Mouse (Mus musculus) stomach, embryonic 15.5 days (tissue): ENCODE data around the gene Trim11. TPM values are rescaled to one million over a fixed set of nuclear protein-coding genes. Genes with fewer than 3 reads are reported as not detected.
"Not testable (repeated sequence)": the region's sequence is repeated elsewhere in the genome, so short reads cannot be mapped to it uniquely, and the experiment has no call there.

Experiments
- ATAC-seq: fragments of 200-750 bp; cut with Nextera tagmentation; 2 replicates; pipeline ENCODE4 v1.8.0; 2017; ENCODE audit warnings: low read depth, moderate number of reproducible peaks, moderate TSS enrichment; ENCODE audit not compliant: insufficient read depth, low FRiP score
- H3K27ac ChIP-seq: fragments of 300-500 bp; sonication (generic); 2 replicates; pipeline ENCODE4 v1.5.1; 2015; ENCODE audit warnings: mild to moderate bottlenecking, inconsistent platforms
- H3K27me3 ChIP-seq: fragments of 300-500 bp; sonication (generic); replicated peaks from 2 replicates; pipeline ENCODE4 v1.6.1; 2015; ENCODE audit warnings: inconsistent platforms
- H3K36me3 ChIP-seq: fragments of 300-500 bp; sonication (generic); 2 replicates; pipeline ENCODE4 v1.6.1; 2015; ENCODE audit warnings: inconsistent platforms
- H3K4me1 ChIP-seq: fragments of 300-500 bp; sonication (generic); 2 replicates; pipeline ENCODE4 v1.6.1; 2015; ENCODE audit warnings: inconsistent platforms
- H3K4me2 ChIP-seq: fragments of 300-500 bp; sonication (generic); 2 replicates; pipeline ENCODE4 v1.6.1; 2015; ENCODE audit warnings: mild to moderate bottlenecking, inconsistent platforms
- H3K4me3 ChIP-seq: fragments of 300-500 bp; sonication (generic); replicated peaks from 2 replicates; pipeline ENCODE4 v1.5.1; 2015; ENCODE audit warnings: inconsistent platforms
- H3K9ac ChIP-seq: fragments of 300-500 bp; sonication (generic); 2 replicates; pipeline ENCODE4 v1.6.1; 2015; ENCODE audit warnings: inconsistent platforms
- H3K9me3 ChIP-seq: fragments of 300-500 bp; sonication (generic); 2 replicates; pipeline ENCODE4 v1.6.1; 2016; ENCODE audit warnings: inconsistent platforms
- WGBS: fragments of 180-500 bp; shearing (Covaris S2); methylation state at CpG from one replicate; pipeline ENCODE4 v1.1.7; 2015; 5-methylcytosine and 5-hydroxymethylcytosine counted together
- polyA plus RNA-seq: library from polyadenylated mRNA; unstranded; fragments of >200 nt; fragmentation: Nextera tagmentation; extraction: Ambion mirVana; gene quantifications from 2 replicates; pipeline ENCODE4 v1.2.1, GENCODE M21; 2015

Gene Trim11
- polyA plus RNA-seq, 1 experiment from 2014 or later = 17.9 TPM

GRCm38 (mm10) chr11:58948542-58949479 is 29.1 kb upstream of the Trim11 start, which contains the start of gene Hist3h2ba:
Gene Hist3h2ba (plus strand): TSS chr11:58948920.
- under 1% methylated on average over 48 of the region's 48 CpGs for WGBS
- Histone ChIP-seq H3K27ac (peak within 1 kb of the TSS; percentile 89), H3K9me3 (no peaks in the 10 kb centered on the region), H3K9ac (0 out of 2 replicates have a peak within 1 kb of the TSS, but pooled peaks have one; percentile 34), H3K27me3 (no peaks in the 10 kb centered on the region), H3K36me3 (no peaks in the 10 kb centered on the region), H3K4me3 (peak within 1 kb of the TSS; percentile 46), H3K4me1 (peaks cover 14% of the 10 kb centered on the region; the same call in 1 of the 2 replicates), H3K4me2 (peak within 1 kb of the TSS; percentile 69)
- peak; percentile 89 for ATAC-seq

- H3K27ac ChIP-seq = peak overlapping the region; percentile 89
- no peaks in the 10 kb centered on the region for H3K36me3 ChIP-seq
- 0 out of 2 replicates have a peak overlapping the region, but pooled peaks have one; percentile 12 for H3K9ac ChIP-seq
- no peak for ATAC-seq
- H3K4me2 ChIP-seq = peak overlapping the region; percentile 69
- H3K4me3 ChIP-seq = peak overlapping the region; percentile 46
- peaks cover 14% of the 10 kb centered on the region; the same call in 1 of the 2 replicates for H3K4me1 ChIP-seq
- no peaks in the 10 kb centered on the region for H3K9me3 ChIP-seq
- 12% methylated on average over 20 of the region's 20 CpGs for WGBS
- no peaks in the 10 kb centered on the region for H3K27me3 ChIP-seq
Observed at GRCm38 (mm10) chr11:58949480-58950431, 28.1 kb upstream of the Trim11 start.

GRCm38 (mm10) chr11:58951210-58951609 is 26.7 kb upstream of the Trim11 start:
- H3K4me3 ChIP-seq = no peak overlapping the region
- H3K27me3 ChIP-seq = no peaks in the 10 kb centered on the region
- H3K4me1 ChIP-seq = peaks cover 14% of the 10 kb centered on the region; the same call in 1 of the 2 replicates
- H3K4me2 ChIP-seq = no peak overlapping the region
- H3K27ac ChIP-seq = no peak overlapping the region
- 76% methylated on average over 5 of the region's 5 CpGs for WGBS
- H3K36me3 ChIP-seq = no peaks in the 10 kb centered on the region
- H3K9me3 ChIP-seq = no peaks in the 10 kb centered on the region
- no peak for ATAC-seq
- H3K9ac ChIP-seq = no peak overlapping the region

GRCm38 (mm10) chr11:58953351-58954169 is 24.3 kb upstream of the Trim11 start:
- peak overlapping the region; percentile 60 for H3K4me3 ChIP-seq
- no peaks in the 10 kb centered on the region for H3K9me3 ChIP-seq
- peak overlapping the region; percentile 95 for H3K4me2 ChIP-seq
- WGBS = under 1% methylated on average over 33 of the region's 33 CpGs
- no peaks in the 10 kb centered on the region for H3K27me3 ChIP-seq
- peaks cover 8% of the 10 kb centered on the region; the same call in 1 of the 2 replicates for H3K36me3 ChIP-seq
- H3K27ac ChIP-seq = peak overlapping the region; percentile 100
- ATAC-seq = peak; percentile 8; the same call in 1 of the 2 replicates
- peak overlapping the region; percentile 54 for H3K9ac ChIP-seq
- H3K4me1 ChIP-seq = peaks cover 27% of the 10 kb centered on the region

GRCm38 (mm10) chr11:58954170-58954419 is 23.8 kb upstream of the Trim11 start:
- peak overlapping the region; percentile 54 for H3K9ac ChIP-seq
- H3K4me3 ChIP-seq = peak overlapping the region; percentile 60
- H3K36me3 ChIP-seq, ATAC-seq, H3K27me3 ChIP-seq, H3K9me3 ChIP-seq: not testable (repeated sequence)
- peak overlapping the region; percentile 95 for H3K4me2 ChIP-seq
- WGBS = under 1% methylated on average over 17 of the region's 17 CpGs
- peaks cover 28% of the 10 kb centered on the region for H3K4me1 ChIP-seq
- H3K27ac ChIP-seq = peak overlapping the region; percentile 100

GRCm38 (mm10) chr11:58954420-58955142 is 23.3 kb upstream of the Trim11 start, which contains the start of the genes Hist3h2a and Trim17:
Gene Hist3h2a (plus strand): TSS chr11:58954685.
Gene Trim17 (plus strand): TSS chr11:58954685.
- Histone ChIP-seq H3K9me3 (no peaks in the 10 kb centered on the region), H3K4me2 (peak within 1 kb of the TSS; percentile 95)

GRCm38 (mm10) chr11:58955143-58955867 is 22.6 kb upstream of the Trim11 start:
- H3K9me3 ChIP-seq = no peaks in the 10 kb centered on the region
- no peaks in the 10 kb centered on the region for H3K27me3 ChIP-seq
- peak overlapping the region; percentile 95 for H3K4me2 ChIP-seq
- peak; percentile 28; the same call in 1 of the 2 replicates for ATAC-seq
- WGBS = under 1% methylated on average over 20 of the region's 20 CpGs
- H3K4me3 ChIP-seq = peak overlapping the region; percentile 60
- H3K27ac ChIP-seq = peak overlapping the region; percentile 100
- H3K36me3 ChIP-seq = peaks cover 8% of the 10 kb centered on the region; the same call in 1 of the 2 replicates
- peak overlapping the region; percentile 62 for H3K9ac ChIP-seq
- peaks cover 27% of the 10 kb centered on the region for H3K4me1 ChIP-seq

More at GRCm38 (mm10) chr11:58954420-58955142, 23.3 kb upstream of the Trim11 start, which contains the start of the genes Hist3h2a and Trim17:
- peak; percentile 92 for ATAC-seq
- Histone ChIP-seq H3K9ac (peak within 1 kb of the TSS; percentile 62), H3K4me3 (peak within 1 kb of the TSS; percentile 60), H3K36me3 (peaks cover 8% of the 10 kb centered on the region; the same call in 1 of the 2 replicates), H3K27me3 (no peaks in the 10 kb centered on the region), H3K27ac (peak within 1 kb of the TSS; percentile 100), H3K4me1 (peaks cover 28% of the 10 kb centered on the region)
- WGBS = under 1% methylated on average over 49 of the region's 49 CpGs

- WGBS = 13% methylated on average over 8 of the region's 8 CpGs
- ATAC-seq = no peak
- H3K9me3 ChIP-seq = no peaks in the 10 kb centered on the region
Observed at GRCm38 (mm10) chr11:58955868-58956257, 22.0 kb upstream of the Trim11 start.

GRCm38 (mm10) chr11:58957226-58957914 is 20.5 kb upstream of the Trim11 start:
- 75% methylated on average over 5 of the region's 5 CpGs for WGBS
- Histone ChIP-seq H3K4me3 (peak overlapping the region; percentile 60; the same call in 1 of the 2 replicates), H3K9ac (no peak overlapping the region)

More at GRCm38 (mm10) chr11:58955868-58956257, 22.0 kb upstream of the Trim11 start:
- peak overlapping the region; percentile 100 for H3K27ac ChIP-seq
- H3K9ac ChIP-seq = peak overlapping the region; percentile 62
- peaks cover 8% of the 10 kb centered on the region; the same call in 1 of the 2 replicates for H3K36me3 ChIP-seq
- H3K27me3 ChIP-seq = no peaks in the 10 kb centered on the region
- H3K4me1 ChIP-seq = peaks cover 27% of the 10 kb centered on the region
- H3K4me2 ChIP-seq = peak overlapping the region; percentile 95
- peak overlapping the region; percentile 60 for H3K4me3 ChIP-seq

More at GRCm38 (mm10) chr11:58957226-58957914, 20.5 kb upstream of the Trim11 start:
- H3K36me3 ChIP-seq = peaks cover 8% of the 10 kb centered on the region; the same call in 1 of the 2 replicates
- H3K27ac ChIP-seq = no peak overlapping the region
- H3K9me3 ChIP-seq = no peaks in the 10 kb centered on the region
- H3K4me1 ChIP-seq = peaks cover 27% of the 10 kb centered on the region
- peak overlapping the region; percentile 95 for H3K4me2 ChIP-seq
- peaks cover 8% of the 10 kb centered on the region; the same call in 1 of the 2 replicates for H3K27me3 ChIP-seq
- ATAC-seq = no peak
